Comparison of ENCODE assay signal across 32 mouse cellular contexts in the genomic region with DNA sequence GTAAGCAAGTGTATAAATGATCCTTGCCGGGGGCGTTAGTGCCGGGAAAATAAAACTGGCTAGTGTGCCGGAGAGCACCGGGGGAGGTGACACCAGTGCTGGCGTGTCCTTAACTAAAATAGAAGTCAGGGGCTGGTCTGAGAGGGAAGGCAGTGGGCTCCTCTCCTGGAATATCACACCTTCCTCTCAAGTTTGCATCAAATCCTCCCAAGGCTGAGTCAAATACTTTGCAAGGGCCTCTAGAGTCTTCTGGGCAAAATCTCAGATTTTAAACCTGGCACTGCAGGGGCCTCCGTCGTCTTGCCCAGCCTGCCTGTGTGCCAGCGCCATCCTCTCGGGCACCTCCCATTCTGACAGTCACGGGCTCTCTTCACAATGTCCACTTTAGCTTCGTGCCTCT. TPM values are rescaled to one million over a fixed set of nuclear protein-coding genes. Genes with fewer than 3 reads are reported as not detected.
A peak's percentile ranks its signal among the peaks of the same experiment; 100 is the strongest.
DNase-seq lines count a peak whose midpoint lies in the region; ATAC-seq and TF ChIP-seq lines count a peak whose summit lies in the region.
"Had no signal": no experiment of that assay in that cellular context is flagged by ENCODE, and none has a peak within 500 bp of the region (broad histone marks: within the 10 kb centered on the region; RNA-seq: fewer than 3 reads in every experiment).

No protein-coding gene starts in this region.

- no peaks in the 10 kb centered on the region for H3K9me3 ChIP-seq in heart, embryonic 13.5 days
- no peaks in the 10 kb centered on the region for H3K9me3 ChIP-seq in liver, embryonic 11.5 days (ENCODE audit: control insufficient read depth, low read length)
- H3K9me3 ChIP-seq: forebrain, embryonic 13.5 days; hindbrain, embryonic 10.5 days; hindbrain, embryonic 15.5 days; liver, embryonic 13.5 days; megakaryocyte, embryonic 14.5 days; midbrain, embryonic 12.5 days; neural tube, embryonic 12.5 days had no signal

- WGBS in cerebellum, adult 2 months, result 15% methylated on average over 12 of the region's 12 CpGs
- WGBS in heart, embryonic 13.5 days, result 54% methylated on average over 12 of the region's 12 CpGs
- WGBS in liver, embryonic 11.5 days, result 80% methylated on average over 12 of the region's 12 CpGs

- intact Hi-C loops in heart, postnatal 36 days (cut with DNase I), result no loop called here

- no peak for TF ChIP-seq CTCF in cerebellum, adult 2 months (IDR thresholded peaks at IDR 0.05; ENCODE audit: borderline replicate concordance, insufficient read depth, low read depth, low read length)

- H3K27ac ChIP-seq in cerebellum, adult 2 months (ENCODE audit: insufficient read depth, low read length), result no peak overlapping the region
- H3K27ac ChIP-seq in heart, embryonic 13.5 days (replicated peaks), result no peak overlapping the region
- no peak overlapping the region for H3K27ac ChIP-seq in liver, embryonic 11.5 days (ENCODE audit: low read depth, low read length)
- H3K27ac ChIP-seq: forebrain, embryonic 13.5 days; hindbrain, embryonic 10.5 days; hindbrain, embryonic 15.5 days; layer of hippocampus, adult 2 months; liver, embryonic 13.5 days; midbrain, embryonic 12.5 days; neural tube, embryonic 12.5 days; stomach, postnatal 0 days had no signal

- DNase-seq in cerebellum, adult 2 months, result peak; percentile 49 to 50
- DNase-seq in heart, postnatal 36 days, result no peak
- DNase-seq in brain, adult 2 months (ENCODE audit: low read depth, low spot score), result peak; percentile 74
- peak; percentile 31 to 34 for DNase-seq in cerebellum, postnatal 36 days
- no peak for DNase-seq in liver, embryonic 11.5 days (ENCODE audit: low spot score)
- DNase-seq: adrenal gland, postnatal 25 days; gastrocnemius, postnatal 25 days; heart, adult 11 months; heart, postnatal 10 days; kidney, adult 11 months; kidney, postnatal 36 days; left cerebral cortex, postnatal 4 days; liver, embryonic 13.5 days; lung, adult 18-20 months; lung, postnatal 4 days; right cerebral cortex, postnatal 4 days; thymus, adult 2 months; thymus, postnatal 36 days had no signal

- no peak overlapping the region for H3K4me3 ChIP-seq in cerebellum, adult 2 months (replicated peaks; ENCODE audit: insufficient read depth, low read depth, low read length)
- H3K4me3 ChIP-seq in heart, embryonic 13.5 days, result no peak overlapping the region
- no peak overlapping the region for H3K4me3 ChIP-seq in liver, embryonic 11.5 days (ENCODE audit: low read depth, low read length)
- H3K4me3 ChIP-seq: forebrain, embryonic 13.5 days; hindbrain, embryonic 10.5 days; hindbrain, embryonic 15.5 days; layer of hippocampus, adult 2 months; liver, embryonic 13.5 days; megakaryocyte, embryonic 14.5 days; midbrain, embryonic 12.5 days; myocyte; neural tube, embryonic 12.5 days had no signal

- H3K36me3 ChIP-seq in heart, embryonic 13.5 days, result no peaks in the 10 kb centered on the region
- no peaks in the 10 kb centered on the region for H3K36me3 ChIP-seq in liver, embryonic 11.5 days (ENCODE audit: control insufficient read depth, insufficient read depth, low read length)
- H3K36me3 ChIP-seq: hindbrain, embryonic 10.5 days; hindbrain, embryonic 15.5 days; liver, embryonic 13.5 days; midbrain, embryonic 12.5 days; neural tube, embryonic 12.5 days had no signal

- no peak overlapping the region for H3K9ac ChIP-seq in heart, embryonic 13.5 days
- no peak overlapping the region for H3K9ac ChIP-seq in liver, embryonic 11.5 days (ENCODE audit: low read depth, low read length)
- H3K9ac ChIP-seq: forebrain, embryonic 13.5 days; hindbrain, embryonic 15.5 days; liver, embryonic 13.5 days; midbrain, embryonic 12.5 days; neural tube, embryonic 12.5 days had no signal

- ATAC-seq in cerebellum, adult (ENCODE audit: insufficient number of reproducible peaks, low FRiP score, low TSS enrichment), result no peak
- no peak for ATAC-seq in heart, embryonic 13.5 days (ENCODE audit: extremely low read depth, insufficient number of reproducible peaks, low FRiP score, low TSS enrichment)
- no peak for ATAC-seq in liver, embryonic 11.5 days (replicated peaks; ENCODE audit: low FRiP score)
- ATAC-seq: forebrain, embryonic 13.5 days; inflammation-experienced regulatory T-cells, adult 6 months; lung, postnatal 0 days had no signal

- H3K4me2 ChIP-seq in heart, embryonic 13.5 days, result 0 out of 2 replicates have a peak overlapping the region, but pooled peaks have one; percentile 4
- H3K4me2 ChIP-seq in liver, embryonic 11.5 days, result no peak overlapping the region
- H3K4me2 ChIP-seq: forebrain, embryonic 13.5 days; heart, embryonic 11.5 days; hindbrain, embryonic 15.5 days; liver, embryonic 13.5 days; midbrain, embryonic 12.5 days; neural tube, embryonic 12.5 days had no signal

- TF ChIP-seq POLR2A in cerebellum, adult 2 months (IDR thresholded peaks at IDR 0.05; ENCODE audit: borderline replicate concordance, insufficient read depth, low read length), result no peak

- peaks cover 7% of the 10 kb centered on the region; the same call in 1 of the 2 replicates for H3K4me1 ChIP-seq in cerebellum, adult 2 months (ENCODE audit: control insufficient read depth, insufficient read depth, low read length)
- H3K4me1 ChIP-seq in heart, embryonic 13.5 days, result peaks cover 20% of the 10 kb centered on the region
- H3K4me1 ChIP-seq in liver, embryonic 11.5 days (replicated peaks; ENCODE audit: control insufficient read depth, insufficient read depth, low read length), result peaks cover 32% of the 10 kb centered on the region
- H3K4me1 ChIP-seq: hindbrain, embryonic 15.5 days had no signal

- H3K27me3 ChIP-seq in cerebellum, adult 2 months (ENCODE audit: control insufficient read depth, insufficient read depth, low read length), result no peaks in the 10 kb centered on the region
- no peaks in the 10 kb centered on the region for H3K27me3 ChIP-seq in heart, embryonic 13.5 days (replicated peaks)
- H3K27me3 ChIP-seq in liver, embryonic 11.5 days (replicated peaks; ENCODE audit: control insufficient read depth, insufficient read depth, low read length), result no peaks in the 10 kb centered on the region
- H3K27me3 ChIP-seq: forebrain, embryonic 13.5 days; hindbrain, embryonic 15.5 days; liver, embryonic 13.5 days; midbrain, embryonic 12.5 days; neural tube, embryonic 12.5 days had no signal

RNA-seq across cellular contexts. Expression of a gene that starts 22.1 kb away (rescaled TPM):
- 80.4 and 87.9 TPM in 2 replicates for polyA plus RNA-seq in cerebellum, adult 2 months (2012; rRNA removed)
- polyA plus RNA-seq in heart, embryonic 13.5 days (2015; fragmentation: Nextera tagmentation; extraction: Ambion mirVana), result 7.8 and 8.0 TPM in 2 replicates
- total RNA-seq in heart, postnatal 36 days (2021), result 10 to 100 TPM in 1 of 2 experiments, 1 to 10 TPM in 1; 4.1 to 12.8 TPM
- polyA plus RNA-seq in liver, embryonic 11.5 days (2014; fragmentation: Nextera tagmentation; extraction: Ambion mirVana), result 6.7 TPM in 2 replicates

RNA-seq across cellular contexts. Expression of a gene that starts 37.9 kb away (rescaled TPM):
- polyA plus RNA-seq in cerebellum, adult 2 months (2012; rRNA removed), result 17.0 and 17.3 TPM in 2 replicates
- polyA plus RNA-seq in heart, embryonic 13.5 days (2015; fragmentation: Nextera tagmentation; extraction: Ambion mirVana), result 283 and 325 TPM in 2 replicates
- 10 to 100 TPM; 68.3 to 78.2 TPM for total RNA-seq in heart, postnatal 36 days (2021)
- 400 and 410 TPM in 2 replicates for polyA plus RNA-seq in liver, embryonic 11.5 days (2014; fragmentation: Nextera tagmentation; extraction: Ambion mirVana)

RNA-seq across cellular contexts. Expression of a gene that starts 49.2 kb away (rescaled TPM):
- polyA plus RNA-seq in cerebellum, adult 2 months (2012; rRNA removed), result 32.0 and 32.2 TPM in 2 replicates
- polyA plus RNA-seq in heart, embryonic 13.5 days (2015; fragmentation: Nextera tagmentation; extraction: Ambion mirVana), result 38.3 and 41.4 TPM in 2 replicates
- 10 to 100 TPM; 22.8 to 23.7 TPM for total RNA-seq in heart, postnatal 36 days (2021)
- polyA plus RNA-seq in liver, embryonic 11.5 days (2014; fragmentation: Nextera tagmentation; extraction: Ambion mirVana), result 80.6 and 82.5 TPM in 2 replicates

Comparison
In these comparisons a context has a peak if more than half of its experiments do, and no peak if none do; other contexts are left out.
1. DNase-seq: peak in cerebellum, adult 2 months (2 of 2), brain, adult 2 months (single experiment) and cerebellum, postnatal 36 days (2 of 2); none in heart, postnatal 36 days (0 of 2) and liver, embryonic 11.5 days (single experiment).
2. RNA of a gene that starts 37.9 kb away (polyA plus RNA-seq): 400 to 410 TPM in liver, embryonic 11.5 days and 283 to 325 TPM in heart, embryonic 13.5 days; 17.0 to 17.3 TPM in cerebellum, adult 2 months; every median in the first group is over 10 times any median in the second.